Mouse (Mus musculus): ENCODE measurements around the gene Dnaic2. TPM values are rescaled to one million over a fixed set of nuclear protein-coding genes. Genes with fewer than 3 reads are reported as not detected.

The Dnaic2 gene
- polyA plus RNA-seq, 1 experiment from 2014 or later, result 3.0 TPM

GRCm38 (mm10) chr11:114687574-114688188 lies 39.5 kb upstream of the Dnaic2 start:
- H3K4me3 ChIP-seq, result no peak overlapping the region
- H3K9me3 ChIP-seq, result no peaks in the 10 kb centered on the region
- WGBS, result 64% methylated on average over 10 of the region's 10 CpGs
- H3K4me1 ChIP-seq, result no peaks in the 10 kb centered on the region
- H3K36me3 ChIP-seq (replicated peaks), result no peaks in the 10 kb centered on the region
- no peak overlapping the region for H3K4me2 ChIP-seq
- no peaks in the 10 kb centered on the region for H3K27me3 ChIP-seq (replicated peaks)
- H3K9ac ChIP-seq, result no peak overlapping the region
- no peak for ATAC-seq (replicated peaks)
- no peak overlapping the region for H3K27ac ChIP-seq

DNA sequence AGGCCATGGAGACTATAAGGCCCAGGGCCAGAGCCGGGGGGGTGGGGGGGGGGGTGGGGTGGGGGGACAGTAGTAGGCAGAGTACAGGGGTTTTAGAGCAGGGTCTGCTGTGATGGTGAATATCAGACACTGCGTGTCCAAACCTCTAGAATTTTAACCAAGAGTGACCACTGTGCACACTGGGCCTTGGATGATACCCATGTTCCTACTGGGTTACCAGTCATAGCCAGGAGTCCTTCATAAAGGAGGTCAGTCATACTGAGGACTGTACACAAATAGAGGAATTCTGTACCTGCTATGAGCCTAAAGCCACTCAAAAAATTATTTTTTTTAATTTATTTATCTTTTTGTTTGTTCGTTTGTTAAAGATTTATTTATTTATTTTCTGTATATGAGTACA lies 38.5 kb upstream of the Dnaic2 start:
- Histone ChIP-seq H3K27ac (no peak overlapping the region), H3K9me3 (no peaks in the 10 kb centered on the region), H3K9ac (no peak overlapping the region), H3K4me1 (no peaks in the 10 kb centered on the region), H3K27me3 (replicated peaks) (no peaks in the 10 kb centered on the region), H3K36me3 (replicated peaks) (no peaks in the 10 kb centered on the region), H3K4me2 (no peak overlapping the region), H3K4me3 (no peak overlapping the region)
- WGBS, result 94% methylated on average over 2 of the region's 3 CpGs
- ATAC-seq (replicated peaks), result no peak

GRCm38 (mm10) chr11:114690192-114690591 lies 37.0 kb upstream of the Dnaic2 start:
- no peaks in the 10 kb centered on the region for H3K4me1 ChIP-seq
- no peak overlapping the region for H3K9ac ChIP-seq
- no peak overlapping the region for H3K4me2 ChIP-seq
- no peaks in the 10 kb centered on the region for H3K27me3 ChIP-seq (replicated peaks)
- no peak for ATAC-seq (replicated peaks)
- no peaks in the 10 kb centered on the region for H3K36me3 ChIP-seq (replicated peaks)
- H3K4me3 ChIP-seq, result no peak overlapping the region
- no peak overlapping the region for H3K27ac ChIP-seq
- no peaks in the 10 kb centered on the region for H3K9me3 ChIP-seq
- WGBS, result 89% methylated on average over 15 of the region's 15 CpGs

GRCm38 (mm10) chr11:114691454-114692182 lies 35.6 kb upstream of the Dnaic2 start:
- 71% methylated on average over 6 of the region's 6 CpGs for WGBS
- no peaks in the 10 kb centered on the region for H3K27me3 ChIP-seq (replicated peaks)
- no peak for ATAC-seq (replicated peaks)
- no peak overlapping the region for H3K4me3 ChIP-seq
- no peak overlapping the region for H3K9ac ChIP-seq
- no peaks in the 10 kb centered on the region for H3K9me3 ChIP-seq
- no peaks in the 10 kb centered on the region for H3K36me3 ChIP-seq (replicated peaks)
- no peak overlapping the region for H3K27ac ChIP-seq
- no peaks in the 10 kb centered on the region for H3K4me1 ChIP-seq
- H3K4me2 ChIP-seq, result no peak overlapping the region

GRCm38 (mm10) chr11:114692601-114693000 lies 34.6 kb upstream of the Dnaic2 start:
- Histone ChIP-seq H3K36me3 (replicated peaks) (no peaks in the 10 kb centered on the region), H3K4me1 (no peaks in the 10 kb centered on the region), H3K4me2 (no peak overlapping the region), H3K27me3 (replicated peaks) (no peaks in the 10 kb centered on the region), H3K9me3 (no peaks in the 10 kb centered on the region), H3K27ac (no peak overlapping the region), H3K9ac (no peak overlapping the region), H3K4me3 (no peak overlapping the region)
- no peak for ATAC-seq (replicated peaks)
- WGBS, result 47% methylated on average over 7 of the region's 7 CpGs

GRCm38 (mm10) chr11:114693456-114693855 lies 33.8 kb upstream of the Dnaic2 start:
- Histone ChIP-seq H3K4me2 (no peak overlapping the region), H3K27ac (no peak overlapping the region), H3K9me3 (no peaks in the 10 kb centered on the region), H3K9ac (no peak overlapping the region), H3K36me3 (replicated peaks) (no peaks in the 10 kb centered on the region), H3K27me3 (replicated peaks) (no peaks in the 10 kb centered on the region), H3K4me1 (no peaks in the 10 kb centered on the region), H3K4me3 (no peak overlapping the region)
- 93% methylated on average over 6 of the region's 6 CpGs for WGBS
- no peak for ATAC-seq (replicated peaks)

DNA sequence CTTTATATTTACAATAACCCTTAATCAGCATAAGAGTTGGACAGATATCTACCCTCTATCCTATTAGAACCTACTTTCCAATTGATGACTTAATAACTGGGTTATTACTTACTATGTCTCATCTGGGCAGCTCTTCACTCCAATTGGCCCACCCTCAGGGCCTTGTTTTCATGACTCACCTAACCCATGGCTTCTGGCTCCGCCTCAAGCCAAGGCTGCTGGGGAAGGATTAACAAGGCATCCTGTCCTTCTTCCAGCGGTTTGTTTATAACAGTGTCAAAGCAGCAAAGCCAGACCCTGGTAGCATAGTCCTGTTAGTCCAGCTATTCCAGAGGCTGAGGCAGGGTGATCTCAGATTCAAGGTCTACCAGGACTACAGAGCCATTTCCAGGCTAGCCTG lies 32.8 kb upstream of the Dnaic2 start:
- ATAC-seq (replicated peaks), result no peak
- Histone ChIP-seq H3K36me3 (replicated peaks) (no peaks in the 10 kb centered on the region), H3K4me2 (no peak overlapping the region), H3K9ac (no peak overlapping the region), H3K27ac (no peak overlapping the region), H3K4me3 (no peak overlapping the region), H3K27me3 (replicated peaks) (no peaks in the 10 kb centered on the region), H3K4me1 (no peaks in the 10 kb centered on the region), H3K9me3 (no peaks in the 10 kb centered on the region)
- WGBS, result 81% methylated on average over 2 of the region's 2 CpGs

GRCm38 (mm10) chr11:114698496-114698895 lies 28.7 kb upstream of the Dnaic2 start:
- Histone ChIP-seq H3K36me3 (replicated peaks) (no peaks in the 10 kb centered on the region), H3K27me3 (replicated peaks) (no peaks in the 10 kb centered on the region), H3K4me2 (no peak overlapping the region), H3K4me1 (peaks cover 4% of the 10 kb centered on the region; the same call in 1 of the 2 replicates), H3K9ac (no peak overlapping the region), H3K27ac (no peak overlapping the region), H3K9me3 (no peaks in the 10 kb centered on the region), H3K4me3 (no peak overlapping the region)
- no peak for ATAC-seq (replicated peaks)
- 93% methylated on average over 7 of the region's 7 CpGs for WGBS

- WGBS, result 90% methylated on average over 12 of the region's 12 CpGs
- H3K9me3 ChIP-seq, result no peaks in the 10 kb centered on the region
- no peak for ATAC-seq (replicated peaks)
- H3K27me3 ChIP-seq (replicated peaks), result no peaks in the 10 kb centered on the region
- no peak overlapping the region for H3K9ac ChIP-seq
- peaks cover 12% of the 10 kb centered on the region for H3K4me1 ChIP-seq
- H3K4me2 ChIP-seq, result no peak overlapping the region
- H3K27ac ChIP-seq, result no peak overlapping the region
- no peaks in the 10 kb centered on the region for H3K36me3 ChIP-seq (replicated peaks)
- H3K4me3 ChIP-seq, result no peak overlapping the region
These were observed 27.7 kb upstream of the Dnaic2 start for GRCm38 (mm10) chr11:114699511-114699910.

- Histone ChIP-seq H3K4me2 (no peak overlapping the region), H3K4me3 (no peak overlapping the region), H3K9ac (no peak overlapping the region), H3K9me3 (no peaks in the 10 kb centered on the region), H3K27me3 (replicated peaks) (no peaks in the 10 kb centered on the region), H3K27ac (peak overlapping the region; percentile 43; the same call in 1 of the 2 replicates), H3K4me1 (peaks cover 19% of the 10 kb centered on the region), H3K36me3 (replicated peaks) (no peaks in the 10 kb centered on the region)
- WGBS, result 82% methylated on average over 15 of the region's 15 CpGs
- no peak for ATAC-seq (replicated peaks)
These were observed 24.8 kb upstream of the Dnaic2 start for GRCm38 (mm10) chr11:114702311-114702995.

DNA sequence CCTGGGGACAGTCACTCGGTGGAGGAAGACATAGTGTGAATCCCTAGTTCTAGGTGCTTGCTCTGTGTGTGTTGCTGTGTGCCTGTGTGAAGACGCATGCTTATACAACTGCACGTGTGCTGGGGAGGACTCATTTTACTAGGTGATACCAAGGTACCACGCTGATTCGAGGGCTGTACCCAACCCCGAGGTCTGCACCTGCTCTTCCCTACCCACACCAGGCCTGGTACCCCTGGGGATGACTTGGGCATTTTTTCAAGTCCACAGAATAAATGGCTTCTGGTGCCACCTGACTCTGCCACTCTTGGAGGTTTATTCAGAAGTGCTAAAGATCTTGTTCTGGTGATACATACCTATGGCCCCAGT lies 24.2 kb upstream of the Dnaic2 start:
- H3K36me3 ChIP-seq (replicated peaks), result no peaks in the 10 kb centered on the region
- no peak overlapping the region for H3K9ac ChIP-seq
- H3K4me1 ChIP-seq, result peaks cover 19% of the 10 kb centered on the region
- H3K27ac ChIP-seq, result no peak overlapping the region
- no peaks in the 10 kb centered on the region for H3K9me3 ChIP-seq
- 88% methylated on average over 6 of the region's 6 CpGs for WGBS
- no peak for ATAC-seq (replicated peaks)
- no peak overlapping the region for H3K4me3 ChIP-seq
- no peaks in the 10 kb centered on the region for H3K27me3 ChIP-seq (replicated peaks)
- H3K4me2 ChIP-seq, result no peak overlapping the region

GRCm38 (mm10) chr11:114704071-114704913 lies 22.9 kb upstream of the Dnaic2 start:
- WGBS, result 28% methylated on average over 22 of the region's 22 CpGs
- Histone ChIP-seq H3K36me3 (replicated peaks) (no peaks in the 10 kb centered on the region), H3K4me1 (peaks cover 19% of the 10 kb centered on the region), H3K4me3 (no peak overlapping the region), H3K9me3 (no peaks in the 10 kb centered on the region), H3K27ac (peak overlapping the region; percentile 54), H3K9ac (no peak overlapping the region), H3K27me3 (replicated peaks) (no peaks in the 10 kb centered on the region), H3K4me2 (0 out of 2 replicates have a peak overlapping the region, but pooled peaks have one; percentile 13)
- peak; percentile 90 for ATAC-seq (replicated peaks)

Data from midbrain, embryonic 15.5 days (tissue).